In genomic region chr1:150583734-150584133, GRCm38 (mm10) we compare ENCODE assay signal across 14 mouse cellular contexts.
DNase-seq lines count a peak whose midpoint lies in the region; ATAC-seq lines count a peak whose summit lies in the region.
"Had no signal": no experiment of that assay in that cellular context is flagged by ENCODE, and none has a peak within 500 bp of the region (broad histone marks: within the 10 kb centered on the region; RNA-seq: fewer than 3 reads in every experiment).

No protein-coding gene starts in this region.

- no peak overlapping the region for H3K4me3 ChIP-seq in hindbrain, embryonic 12.5 days
- no peak overlapping the region for H3K4me3 ChIP-seq in kidney, embryonic 14.5 days (ENCODE audit: low read length)
- H3K4me3 ChIP-seq: heart, embryonic 12.5 days; myocyte had no signal

- peaks cover 48% of the 10 kb centered on the region for H3K27me3 ChIP-seq in hindbrain, embryonic 12.5 days
- H3K27me3 ChIP-seq in kidney, embryonic 14.5 days (ENCODE audit: control insufficient read depth, insufficient read depth, low read length) = no peaks in the 10 kb centered on the region
- H3K27me3 ChIP-seq: heart, embryonic 12.5 days had no signal

- H3K9ac ChIP-seq in hindbrain, embryonic 12.5 days = no peak overlapping the region
- no peak overlapping the region for H3K9ac ChIP-seq in kidney, embryonic 14.5 days (ENCODE audit: low read depth, low read length)
- H3K9ac ChIP-seq: heart, embryonic 12.5 days had no signal

- no peak overlapping the region for H3K27ac ChIP-seq in hindbrain, embryonic 12.5 days
- H3K27ac ChIP-seq in kidney, embryonic 14.5 days (ENCODE audit: low read depth, low read length) = no peak overlapping the region

- peaks cover 5% of the 10 kb centered on the region for H3K4me1 ChIP-seq in hindbrain, embryonic 12.5 days
- H3K4me1 ChIP-seq in kidney, embryonic 14.5 days (ENCODE audit: control insufficient read depth, insufficient read depth, low read length) = no peaks in the 10 kb centered on the region

- H3K36me3 ChIP-seq in hindbrain, embryonic 12.5 days = no peaks in the 10 kb centered on the region
- peaks cover 16% of the 10 kb centered on the region; the same call in 1 of the 2 replicates for H3K36me3 ChIP-seq in kidney, embryonic 14.5 days (ENCODE audit: control insufficient read depth, insufficient read depth, low read length)

- H3K9me3 ChIP-seq in hindbrain, embryonic 12.5 days (replicated peaks) = no peaks in the 10 kb centered on the region
- H3K9me3 ChIP-seq in kidney, embryonic 14.5 days (ENCODE audit: control insufficient read depth, low read length) = no peaks in the 10 kb centered on the region
- H3K9me3 ChIP-seq: heart, embryonic 12.5 days had no signal

- 34% methylated on average over 8 of the region's 8 CpGs for WGBS in hindbrain, embryonic 12.5 days
- WGBS in kidney, embryonic 14.5 days = 69% methylated on average over 8 of the region's 8 CpGs

- DNase-seq in cerebellum, postnatal 10 days = peak; percentile 39 to 47
- DNase-seq in cerebellum, postnatal 36 days = no peak
- peak; percentile 12 for DNase-seq in brain, adult 2 months (ENCODE audit: low read depth, low spot score)
- DNase-seq in neural tube, embryonic 10.5 days (ENCODE audit: extremely low spot score, low spot score) = peak; percentile 27
- no peak for DNase-seq in adrenal gland, postnatal 36 days
- no peak for DNase-seq in lung, postnatal 14 days
- DNase-seq: adrenal gland, postnatal 14 days; cerebellum, postnatal 25 days; kidney, adult 8-10 months; thymus, postnatal 4 days had no signal

- H3K4me2 ChIP-seq in hindbrain, embryonic 12.5 days (replicated peaks) = no peak overlapping the region
- H3K4me2 ChIP-seq in kidney, embryonic 14.5 days (replicated peaks; ENCODE audit: low read depth, low read length) = no peak overlapping the region
- H3K4me2 ChIP-seq: heart, embryonic 12.5 days had no signal

- peak; percentile 65 for ATAC-seq in hindbrain, embryonic 12.5 days (ENCODE audit: low FRiP score)
- ATAC-seq in kidney, embryonic 14.5 days (ENCODE audit: low FRiP score, low TSS enrichment) = no peak

Comparison
In these comparisons a context has a peak if more than half of its experiments do, and no peak if none do; other contexts are left out.
1. DNase-seq: peak in cerebellum, postnatal 10 days (2 of 2), brain, adult 2 months (single experiment) and neural tube, embryonic 10.5 days (single experiment); none in cerebellum, postnatal 36 days (0 of 2), adrenal gland, postnatal 36 days (0 of 2) and lung, postnatal 14 days (single experiment).